Mouse (Mus musculus) lung, postnatal 0 days (tissue): ENCODE results near the gene Zfp385b. TPM values are rescaled to one million over a fixed set of nuclear protein-coding genes. Genes with fewer than 3 reads are reported as not detected.

ENCODE experiments used
- ATAC-seq: fragments of 200-750 bp; cut with Nextera tagmentation; 2 replicates; pipeline ENCODE4 v1.8.0; 2017; ENCODE audit warnings: moderate library complexity
- DNase-seq: peaks from one replicate; pipeline ENCODE4 v3.0.0-alpha.2; 2016; ENCODE audit warnings: low spot score
- H3K27ac ChIP-seq: fragments of 300-500 bp; sonication (generic); 2 replicates; pipeline ENCODE4 v1.5.1; 2014; ENCODE audit warnings: antibody characterized with exemption, mild to moderate bottlenecking, low read length, mixed read lengths
- H3K27me3 ChIP-seq: fragments of 300-500 bp; sonication (generic); replicated peaks from 2 replicates; pipeline ENCODE4 v1.6.1; 2014; ENCODE audit warnings: low read length, mixed read lengths; ENCODE audit not compliant: insufficient read depth
- H3K36me3 ChIP-seq: fragments of 300-500 bp; sonication (generic); 2 replicates; pipeline ENCODE4 v1.6.1; 2014; ENCODE audit warnings: low read length, mixed read lengths; ENCODE audit not compliant: insufficient read depth
- H3K4me1 ChIP-seq: fragments of 300-500 bp; sonication (generic); 2 replicates; pipeline ENCODE4 v1.6.1; 2014; ENCODE audit warnings: antibody characterized with exemption, low read depth, low read length, mixed read lengths; ENCODE audit not compliant: insufficient read depth
- H3K4me2 ChIP-seq: fragments of 300-500 bp; sonication (generic); replicated peaks from 2 replicates; pipeline ENCODE4 v1.6.1; 2014; ENCODE audit warnings: low read depth, mild to moderate bottlenecking, low read length, moderate library complexity, mixed read lengths
- H3K4me3 ChIP-seq: fragments of 300-500 bp; sonication (generic); 2 replicates; pipeline ENCODE4 v1.5.1; 2014; ENCODE audit warnings: low read depth, low read length
- H3K9ac ChIP-seq: fragments of 300-500 bp; sonication (generic); replicated peaks from 2 replicates; pipeline ENCODE4 v1.6.1; 2014; ENCODE audit warnings: low read depth, mild to moderate bottlenecking
- H3K9me3 ChIP-seq: fragments of 300-500 bp; sonication (generic); 2 replicates; pipeline ENCODE4 v1.6.1; 2016; ENCODE audit warnings: low read length, mixed read lengths
- CTCF ChIP-seq: IDR thresholded peaks from 2 replicates; pipeline ENCODE4 v1.5.1; 2016; ENCODE audit warnings: antibody characterized with exemption, mild to moderate bottlenecking
- EP300 ChIP-seq: IDR thresholded peaks from 2 replicates; pipeline ENCODE4 v1.6.1; 2016; ENCODE audit warnings: antibody characterized with exemption, mild to moderate bottlenecking, control low read depth
- WGBS: fragments of 180-500 bp; shearing (Covaris S2); extraction: QIAGEN DNeasy Blood & Tissue Kit; methylation state at CpG from one replicate; pipeline ENCODE4 v1.1.7; 2014; 5-methylcytosine and 5-hydroxymethylcytosine counted together
- polyA plus RNA-seq: library from polyadenylated mRNA; unstranded; fragments of >200 nt; fragmentation: Nextera tagmentation; extraction: Ambion mirVana; gene quantifications from 2 replicates; pipeline ENCODE4 v1.2.1, GENCODE M21; 2015

The Zfp385b gene
- polyA plus RNA-seq, 1 experiment from 2014 or later, result 13.9 TPM

DNA sequence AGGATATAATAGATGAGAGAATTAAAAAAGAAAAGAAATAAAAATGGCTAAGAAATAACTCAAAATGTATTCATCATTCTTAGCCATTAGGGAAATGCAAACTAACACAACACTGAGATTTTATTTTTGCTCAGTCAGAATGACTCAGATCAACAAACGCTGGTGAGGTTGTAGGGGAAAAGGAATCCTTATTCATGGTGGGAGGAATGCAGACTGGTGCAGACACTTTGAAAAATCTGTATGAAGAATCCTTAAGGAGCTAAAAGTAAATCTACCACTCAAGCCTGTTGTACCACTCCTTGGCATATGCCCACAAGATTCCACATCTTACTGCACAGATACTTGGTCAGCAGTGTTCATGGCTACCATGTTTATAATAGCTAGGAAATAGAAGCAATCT, 242.9 kb downstream of the Zfp385b start:
- ATAC-seq, result no peak
- Histone ChIP-seq H3K27me3 (no peaks in the 10 kb centered on the region), H3K9me3 (no peaks in the 10 kb centered on the region), H3K4me1 (no peaks in the 10 kb centered on the region), H3K27ac (no peak overlapping the region), H3K36me3 (no peaks in the 10 kb centered on the region), H3K9ac (no peak overlapping the region), H3K4me3 (no peak overlapping the region), H3K4me2 (no peak overlapping the region)
- DNase-seq, result no peak
- WGBS, result 54% methylated on average over 1 of the region's 1 CpGs
- TF ChIP-seq EP300 (no peak), CTCF (no peak)

DNA sequence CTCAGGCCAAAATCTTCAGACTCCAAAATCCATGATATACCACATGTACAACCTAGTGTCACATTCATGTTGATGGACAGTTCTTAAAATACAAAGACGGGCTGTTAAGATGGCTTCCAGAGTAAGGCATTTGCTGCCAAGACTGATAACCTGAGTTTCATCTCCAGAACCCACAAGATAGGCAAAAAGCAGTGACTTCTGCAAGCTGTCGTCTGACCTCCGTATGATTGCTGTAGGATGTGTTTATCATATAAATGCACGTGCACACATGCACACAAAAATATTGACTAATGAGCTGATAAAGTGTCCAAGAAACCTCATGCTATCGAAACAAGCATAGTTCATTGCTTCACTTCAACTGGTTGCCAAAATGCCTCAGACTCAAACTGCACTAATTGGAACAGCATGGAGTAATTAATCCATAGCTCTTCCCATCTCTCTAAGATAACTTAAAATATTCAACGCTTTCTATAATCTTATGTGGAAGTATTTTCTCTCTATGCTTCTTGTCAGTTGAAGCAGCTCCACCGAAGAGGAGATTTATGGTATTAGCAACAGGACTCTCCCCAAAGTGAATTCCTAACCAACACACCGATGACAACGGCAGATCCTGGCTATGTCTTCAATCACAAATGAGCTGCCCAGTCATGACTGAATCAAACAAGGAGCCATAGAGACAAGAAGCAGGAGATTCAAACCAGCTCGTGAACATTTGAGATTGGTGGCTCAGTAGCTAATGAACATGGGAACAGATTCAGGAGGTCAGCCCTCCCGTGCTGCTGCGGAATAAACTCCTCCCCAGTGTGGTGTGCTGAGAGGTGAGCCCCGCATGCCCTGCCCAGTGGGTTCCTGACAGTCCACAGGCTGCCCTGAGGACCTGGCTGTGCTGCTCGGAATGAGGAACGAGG, 251.7 kb downstream of the Zfp385b start:
- no peak overlapping the region for H3K4me2 ChIP-seq
- H3K9me3 ChIP-seq, result no peaks in the 10 kb centered on the region
- no peak for ATAC-seq
- H3K36me3 ChIP-seq, result no peaks in the 10 kb centered on the region
- H3K27ac ChIP-seq, result no peak overlapping the region
- no peak overlapping the region for H3K9ac ChIP-seq
- no peak for TF ChIP-seq CTCF
- TF ChIP-seq EP300, result no peak
- H3K27me3 ChIP-seq, result no peaks in the 10 kb centered on the region
- 61% methylated on average over 15 of the region's 15 CpGs for whole genome bisulfite sequencing
- DNase-seq, result no peak
- no peak overlapping the region for H3K4me3 ChIP-seq
- no peaks in the 10 kb centered on the region for H3K4me1 ChIP-seq

GRCm38 (mm10) chr2:77563706-77564105, 255.7 kb downstream of the Zfp385b start:
- no peak overlapping the region for H3K27ac ChIP-seq
- no peak overlapping the region for H3K9ac ChIP-seq
- no peak overlapping the region for H3K4me3 ChIP-seq
- no peak for TF ChIP-seq EP300
- TF ChIP-seq CTCF, result no peak
- H3K4me2 ChIP-seq, result no peak overlapping the region
- ATAC-seq, result no peak
- H3K27me3 ChIP-seq, result no peaks in the 10 kb centered on the region
- WGBS, result 43% methylated on average over 1 of the region's 1 CpGs
- DNase-seq, result no peak
- no peaks in the 10 kb centered on the region for H3K4me1 ChIP-seq
- no peaks in the 10 kb centered on the region for H3K36me3 ChIP-seq
- no peaks in the 10 kb centered on the region for H3K9me3 ChIP-seq

- ATAC-seq (no peak), DNase-seq (no peak)
- no peaks in the 10 kb centered on the region for H3K27me3 ChIP-seq
- H3K9me3 ChIP-seq, result no peaks in the 10 kb centered on the region
- 88% methylated on average over 5 of the region's 5 CpGs for WGBS
- no peaks in the 10 kb centered on the region for H3K36me3 ChIP-seq
- H3K4me1 ChIP-seq, result no peaks in the 10 kb centered on the region
- H3K9ac ChIP-seq, result no peak overlapping the region
- H3K4me3 ChIP-seq, result no peak overlapping the region
- no peak overlapping the region for H3K27ac ChIP-seq
- H3K4me2 ChIP-seq, result no peak overlapping the region
- TF ChIP-seq CTCF (no peak), EP300 (no peak)
Observed at GRCm38 (mm10) chr2:77561941-77562340, 257.5 kb downstream of the Zfp385b start.

- Histone ChIP-seq H3K9ac (no peak overlapping the region), H3K27me3 (no peaks in the 10 kb centered on the region), H3K4me1 (no peaks in the 10 kb centered on the region), H3K27ac (no peak overlapping the region), H3K4me2 (no peak overlapping the region), H3K9me3 (no peaks in the 10 kb centered on the region), H3K36me3 (no peaks in the 10 kb centered on the region), H3K4me3 (no peak overlapping the region)
- TF ChIP-seq CTCF (no peak), EP300 (no peak)
- WGBS, result 56% methylated on average over 4 of the region's 4 CpGs
- no peak for ATAC-seq
- no peak for DNase-seq
Observed at GRCm38 (mm10) chr2:77556938-77557337, 262.5 kb downstream of the Zfp385b start.

DNA sequence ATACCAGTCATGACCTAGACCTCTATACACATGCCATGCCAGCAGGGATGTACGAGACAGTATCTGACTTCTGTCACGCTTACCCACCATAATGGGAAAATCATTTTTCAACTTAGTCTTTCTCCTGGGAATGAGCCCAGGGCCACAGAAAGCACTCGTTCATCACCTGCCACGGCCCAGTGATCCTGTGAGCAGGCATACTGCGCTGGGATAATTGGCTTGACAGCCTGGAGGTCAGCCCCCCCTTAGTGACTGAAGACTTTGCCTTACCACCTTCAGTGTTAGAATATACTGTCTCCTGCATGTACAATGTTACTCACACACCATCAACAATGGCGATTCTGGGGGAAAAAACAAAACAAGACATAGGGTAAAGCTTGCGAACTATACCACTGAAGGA, 263.5 kb downstream of the Zfp385b start:
- H3K27ac ChIP-seq, result no peak overlapping the region
- TF ChIP-seq CTCF (no peak), EP300 (no peak)
- no peaks in the 10 kb centered on the region for H3K36me3 ChIP-seq
- no peak overlapping the region for H3K4me2 ChIP-seq
- DNase-seq (no peak), ATAC-seq (no peak)
- H3K4me1 ChIP-seq, result no peaks in the 10 kb centered on the region
- H3K9ac ChIP-seq, result no peak overlapping the region
- WGBS, result 74% methylated on average over 7 of the region's 7 CpGs
- H3K4me3 ChIP-seq, result no peak overlapping the region
- H3K9me3 ChIP-seq, result no peaks in the 10 kb centered on the region
- H3K27me3 ChIP-seq, result no peaks in the 10 kb centered on the region
